Mouse (Mus musculus): ENCODE measurements at regions not wholly inside any gene's neighbourhood (a gene's known extent, or its start where the extent isn't known, plus 50 kb on each side); places are given as distances from the start of the nearest gene placed in this dataset.

GRCm38 (mm10) chr12:25248681-25249366, 151.9 kb upstream of the Id2 start:
- no peak for DNase-seq (ENCODE audit: extremely low spot score in 1 of 2, low spot score in 1 of 2)

- no peak for DNase-seq (ENCODE audit: extremely low spot score in 1 of 2, low spot score in 1 of 2)
Observed at GRCm38 (mm10) chr12:25246566-25246965, 149.6 kb upstream of the Id2 start.

- DNase-seq (ENCODE audit: extremely low spot score in 1 of 2, low spot score in 1 of 2): no peak
Observed at GRCm38 (mm10) chr12:25245661-25246060, 148.7 kb upstream of the Id2 start.

GRCm38 (mm10) chr12:25245251-25245650, 148.3 kb upstream of the Id2 start:
- DNase-seq (ENCODE audit: extremely low spot score in 1 of 2, low spot score in 1 of 2): no peak

- no peak for DNase-seq (ENCODE audit: extremely low spot score in 1 of 2, low spot score in 1 of 2)
Observed at GRCm38 (mm10) chr12:25244666-25245065, 147.7 kb upstream of the Id2 start.

- no peak for DNase-seq (ENCODE audit: extremely low spot score in 1 of 2, low spot score in 1 of 2)
Observed at GRCm38 (mm10) chr12:25243901-25244300, 147.0 kb upstream of the Id2 start.

GRCm38 (mm10) chr12:25242369-25242768, 145.4 kb upstream of the Id2 start:
- no peak for DNase-seq (ENCODE audit: extremely low spot score in 1 of 2, low spot score in 1 of 2)

- DNase-seq (ENCODE audit: extremely low spot score in 1 of 2, low spot score in 1 of 2): no peak
Observed at GRCm38 (mm10) chr12:25241675-25242074, 144.7 kb upstream of the Id2 start.

- DNase-seq (ENCODE audit: extremely low spot score in 1 of 2, low spot score in 1 of 2): no peak
Observed at GRCm38 (mm10) chr12:25240796-25241195, 143.9 kb upstream of the Id2 start.

GRCm38 (mm10) chr12:25240142-25240541, 143.2 kb upstream of the Id2 start:
- DNase-seq (ENCODE audit: extremely low spot score in 1 of 2, low spot score in 1 of 2): no peak

- no peak for DNase-seq (ENCODE audit: extremely low spot score in 1 of 2, low spot score in 1 of 2)
Observed at GRCm38 (mm10) chr12:25235071-25235470, 138.1 kb upstream of the Id2 start.

- no peak for DNase-seq (ENCODE audit: extremely low spot score in 1 of 2, low spot score in 1 of 2)
Observed at GRCm38 (mm10) chr12:25234636-25235035, 137.7 kb upstream of the Id2 start.

- no peak for DNase-seq (ENCODE audit: extremely low spot score in 1 of 2, low spot score in 1 of 2)
Observed at GRCm38 (mm10) chr12:25233027-25233535, 136.1 kb upstream of the Id2 start.

GRCm38 (mm10) chr12:25232358-25233026, 135.6 kb upstream of the Id2 start:
- DNase-seq (ENCODE audit: extremely low spot score in 1 of 2, low spot score in 1 of 2): no peak

- DNase-seq (ENCODE audit: extremely low spot score in 1 of 2, low spot score in 1 of 2): no peak
Observed at GRCm38 (mm10) chr12:25228708-25229107, 131.8 kb upstream of the Id2 start.

- DNase-seq (ENCODE audit: extremely low spot score in 1 of 2, low spot score in 1 of 2): no peak
Observed at GRCm38 (mm10) chr12:25227736-25228135, 130.8 kb upstream of the Id2 start.

GRCm38 (mm10) chr12:25224644-25225043, 127.7 kb upstream of the Id2 start:
- DNase-seq (ENCODE audit: extremely low spot score in 1 of 2, low spot score in 1 of 2): no peak

- no peak for DNase-seq (ENCODE audit: extremely low spot score in 1 of 2, low spot score in 1 of 2)
Observed at GRCm38 (mm10) chr12:25224201-25224600, 127.3 kb upstream of the Id2 start.

GRCm38 (mm10) chr12:25223539-25223938, 126.6 kb upstream of the Id2 start:
- DNase-seq (ENCODE audit: extremely low spot score in 1 of 2, low spot score in 1 of 2): no peak

- DNase-seq (ENCODE audit: extremely low spot score in 1 of 2, low spot score in 1 of 2): no peak
Observed at GRCm38 (mm10) chr12:25220780-25221106, 123.8 kb upstream of the Id2 start.

- no peak for DNase-seq (ENCODE audit: extremely low spot score in 1 of 2, low spot score in 1 of 2)
Observed at GRCm38 (mm10) chr12:25220096-25220779, 123.3 kb upstream of the Id2 start.

GRCm38 (mm10) chr12:25219546-25219945, 122.6 kb upstream of the Id2 start:
- no peak for DNase-seq (ENCODE audit: extremely low spot score in 1 of 2, low spot score in 1 of 2)

All from layer of hippocampus, postnatal 25 days (tissue).